In genomic region chr8:105484392-105484791, GRCm38 (mm10) we compare ENCODE assay signal across 9 mouse cellular contexts. TPM values are rescaled to one million over a fixed set of nuclear protein-coding genes. Genes with fewer than 3 reads are reported as not detected.
DNase-seq lines count a peak whose midpoint lies in the region; ATAC-seq and TF ChIP-seq lines count a peak whose summit lies in the region.
"Had no signal": no experiment of that assay in that cellular context is flagged by ENCODE, and none has a peak within 500 bp of the region (broad histone marks: within the 10 kb centered on the region; RNA-seq: fewer than 3 reads in every experiment).

No protein-coding gene starts in this region.

- TF ChIP-seq CTCF in ES-Bruce4 (IDR thresholded peaks at IDR 0.05; ENCODE audit: low read depth, low read length) = peak; percentile 78
- peak; percentile 55 for TF ChIP-seq CTCF in liver, adult 2 months (IDR thresholded peaks at IDR 0.05; ENCODE audit: low read depth, low read length)

- 14% methylated on average over 2 of the region's 2 CpGs for WGBS in forebrain, embryonic 10.5 days
- WGBS in forebrain, embryonic 13.5 days = 19% methylated on average over 2 of the region's 2 CpGs
- WGBS in embryonic facial prominence, embryonic 12.5 days = 30% methylated on average over 2 of the region's 2 CpGs
- WGBS in hindbrain, embryonic 12.5 days = 18% methylated on average over 2 of the region's 2 CpGs
- WGBS in liver, adult 2 months = 82% methylated on average over 2 of the region's 2 CpGs

- H3K9ac ChIP-seq in forebrain, embryonic 13.5 days = no peak overlapping the region
- H3K9ac ChIP-seq in ES-Bruce4 (ENCODE audit: low read depth, poor library complexity, severe bottlenecking) = no peak overlapping the region
- no peak overlapping the region; the same call in 1 of the 2 replicates for H3K9ac ChIP-seq in embryonic facial prominence, embryonic 12.5 days
- no peak overlapping the region for H3K9ac ChIP-seq in hindbrain, embryonic 12.5 days
- H3K9ac ChIP-seq in liver, adult 2 months (ENCODE audit: low read depth, low read length) = no peak overlapping the region

- H3K4me1 ChIP-seq in forebrain, embryonic 10.5 days = peaks cover 38% of the 10 kb centered on the region
- H3K4me1 ChIP-seq in forebrain, embryonic 13.5 days = peaks cover 4% of the 10 kb centered on the region; the same call in 1 of the 2 replicates
- no peaks in the 10 kb centered on the region for H3K4me1 ChIP-seq in ES-Bruce4 (ENCODE audit: control insufficient read depth, insufficient read depth, low read length)
- H3K4me1 ChIP-seq in embryonic facial prominence, embryonic 12.5 days = peaks cover 28% of the 10 kb centered on the region
- H3K4me1 ChIP-seq in hindbrain, embryonic 12.5 days = peaks cover 16% of the 10 kb centered on the region; the same call in 1 of the 2 replicates
- no peaks in the 10 kb centered on the region for H3K4me1 ChIP-seq in liver, adult 2 months (ENCODE audit: control insufficient read depth, insufficient read depth, low read length)

- H3K79me2 ChIP-seq in liver, adult 2 months (ENCODE audit: control insufficient read depth, insufficient read depth, low read length) = no peaks in the 10 kb centered on the region

- DNase-seq in forebrain, embryonic 10.5 days (ENCODE audit: extremely low spot score, low spot score) = peak; percentile 80
- DNase-seq in liver, adult 2 months (ENCODE audit: extremely low read depth, low read depth, low spot score) = no peak
- DNase-seq in neural tube, embryonic 10.5 days (ENCODE audit: extremely low spot score, low spot score) = peak; percentile 78

- no peaks in the 10 kb centered on the region for H3K9me3 ChIP-seq in forebrain, embryonic 10.5 days
- H3K9me3 ChIP-seq in forebrain, embryonic 13.5 days (replicated peaks) = no peaks in the 10 kb centered on the region
- no peaks in the 10 kb centered on the region for H3K9me3 ChIP-seq in ES-Bruce4 (replicated peaks; ENCODE audit: control insufficient read depth, insufficient read depth, low read length, poor library complexity, severe bottlenecking)
- no peaks in the 10 kb centered on the region for H3K9me3 ChIP-seq in embryonic facial prominence, embryonic 12.5 days
- no peaks in the 10 kb centered on the region for H3K9me3 ChIP-seq in hindbrain, embryonic 12.5 days (replicated peaks)

- no peak for TF ChIP-seq EP300 in ES-Bruce4 (IDR thresholded peaks at IDR 0.05; ENCODE audit: insufficient read depth, low read depth, low read length)

- H3K36me3 ChIP-seq in forebrain, embryonic 10.5 days (replicated peaks) = no peaks in the 10 kb centered on the region; the same call in 1 of the 2 replicates
- H3K36me3 ChIP-seq in forebrain, embryonic 13.5 days (ENCODE audit: poor library complexity, severe bottlenecking) = peaks cover 10% of the 10 kb centered on the region; the same call in 1 of the 2 replicates
- H3K36me3 ChIP-seq in ES-Bruce4 (ENCODE audit: control insufficient read depth, insufficient read depth, low read length, poor library complexity, severe bottlenecking) = no peaks in the 10 kb centered on the region
- no peaks in the 10 kb centered on the region for H3K36me3 ChIP-seq in embryonic facial prominence, embryonic 12.5 days
- no peaks in the 10 kb centered on the region for H3K36me3 ChIP-seq in hindbrain, embryonic 12.5 days
- H3K36me3 ChIP-seq in liver, adult 2 months (ENCODE audit: control insufficient read depth, insufficient read depth, low read length) = no peaks in the 10 kb centered on the region

- no peaks in the 10 kb centered on the region for H3K27me3 ChIP-seq in forebrain, embryonic 10.5 days (ENCODE audit: poor library complexity, severe bottlenecking)
- H3K27me3 ChIP-seq in forebrain, embryonic 13.5 days = no peaks in the 10 kb centered on the region
- H3K27me3 ChIP-seq in ES-Bruce4 (ENCODE audit: control insufficient read depth, insufficient read depth, low read length, poor library complexity, severe bottlenecking) = no peaks in the 10 kb centered on the region
- no peaks in the 10 kb centered on the region for H3K27me3 ChIP-seq in embryonic facial prominence, embryonic 12.5 days
- H3K27me3 ChIP-seq in hindbrain, embryonic 12.5 days = no peaks in the 10 kb centered on the region
- H3K27me3 ChIP-seq in liver, adult 2 months (ENCODE audit: control insufficient read depth, insufficient read depth, low read length) = no peaks in the 10 kb centered on the region

- TF ChIP-seq POLR2A in ES-Bruce4 (IDR thresholded peaks at IDR 0.05; ENCODE audit: insufficient read depth, low read length) = no peak
- no peak for TF ChIP-seq POLR2A in liver, adult 2 months (IDR thresholded peaks at IDR 0.05; ENCODE audit: extremely low read depth, insufficient read depth, low read length)

- no peak overlapping the region for H3K4me2 ChIP-seq in forebrain, embryonic 13.5 days
- no peak overlapping the region for H3K4me2 ChIP-seq in embryonic facial prominence, embryonic 12.5 days (replicated peaks)
- H3K4me2 ChIP-seq in hindbrain, embryonic 12.5 days (replicated peaks) = no peak overlapping the region

- H3K27ac ChIP-seq in forebrain, embryonic 10.5 days = peak overlapping the region; percentile 72
- H3K27ac ChIP-seq in forebrain, embryonic 13.5 days = no peak overlapping the region
- H3K27ac ChIP-seq in ES-Bruce4 (ENCODE audit: insufficient read depth, low read length) = no peak overlapping the region
- peak overlapping the region; percentile 54; the same call in 1 of the 2 replicates for H3K27ac ChIP-seq in embryonic facial prominence, embryonic 12.5 days
- peak overlapping the region; percentile 52 for H3K27ac ChIP-seq in hindbrain, embryonic 12.5 days
- H3K27ac ChIP-seq in liver, adult 2 months (replicated peaks; ENCODE audit: insufficient read depth, low read depth, low read length) = no peak overlapping the region

- no peak overlapping the region for H3K4me3 ChIP-seq in forebrain, embryonic 10.5 days
- no peak overlapping the region for H3K4me3 ChIP-seq in forebrain, embryonic 13.5 days
- no peak overlapping the region for H3K4me3 ChIP-seq in ES-Bruce4 (ENCODE audit: low read depth, low read length)
- no peak overlapping the region for H3K4me3 ChIP-seq in embryonic facial prominence, embryonic 12.5 days
- H3K4me3 ChIP-seq in hindbrain, embryonic 12.5 days = no peak overlapping the region
- H3K4me3 ChIP-seq in liver, adult 2 months (ENCODE audit: insufficient read depth, low read depth, low read length) = no peak overlapping the region

- ATAC-seq in forebrain, embryonic 13.5 days = no peak
- ATAC-seq in embryonic facial prominence, embryonic 12.5 days (ENCODE audit: insufficient number of reproducible peaks, insufficient read depth, low FRiP score, low TSS enrichment) = no peak; the same call in 1 of the 2 replicates
- peak; percentile 45 for ATAC-seq in hindbrain, embryonic 12.5 days (ENCODE audit: low FRiP score)
- no peak for ATAC-seq in monocyte, adult 5-6 weeks (replicated peaks; ENCODE audit: insufficient number of reproducible peaks, low FRiP score, low TSS enrichment, poor library complexity, severe bottlenecking)

RNA-seq across cellular contexts. Expression of gene Zdhhc1, which starts 12.3 kb away (rescaled TPM):
- polyA plus RNA-seq in forebrain, embryonic 10.5 days (2016; fragmentation: Nextera tagmentation; extraction: Ambion mirVana) = 12.9 and 18.5 TPM in 2 replicates
- polyA plus RNA-seq in forebrain, embryonic 13.5 days (2015; fragmentation: Nextera tagmentation; extraction: Ambion mirVana) = 20.6 and 24.8 TPM in 2 replicates
- 6.8 and 9.2 TPM in 2 replicates for polyA plus RNA-seq in ES-Bruce4 (2011; ENCODE audit: insufficient read depth, insufficient read length, low read depth, missing spikeins)
- 38.3 and 41.8 TPM in 2 replicates for polyA plus RNA-seq in embryonic facial prominence, embryonic 12.5 days (2016; fragmentation: Nextera tagmentation; extraction: Ambion mirVana)
- 35.8 and 36.1 TPM in 2 replicates for polyA plus RNA-seq in hindbrain, embryonic 12.5 days (2016; fragmentation: Nextera tagmentation; extraction: Ambion mirVana)
- total RNA-seq in liver, adult 2 months (2014; rRNA removed) = 1.9 and 2.3 TPM in 2 replicates
- polyA plus RNA-seq in liver, adult 2 months (2012; rRNA removed) = 2.3 and 4.5 TPM in 2 replicates
- 0.43 to 0.49 TPM (median 0.48 TPM) in 3 replicates for total RNA-seq in monocyte, adult 5-6 weeks (2017)

RNA-seq across cellular contexts. Expression of gene Tppp3, which starts 13.1 kb away (rescaled TPM):
- 23.3 and 23.9 TPM in 2 replicates for polyA plus RNA-seq in forebrain, embryonic 10.5 days (2016; fragmentation: Nextera tagmentation; extraction: Ambion mirVana)
- 34.6 and 40.4 TPM in 2 replicates for polyA plus RNA-seq in forebrain, embryonic 13.5 days (2015; fragmentation: Nextera tagmentation; extraction: Ambion mirVana)
- 14.4 and 19.0 TPM in 2 replicates for polyA plus RNA-seq in ES-Bruce4 (2011; ENCODE audit: insufficient read depth, insufficient read length, low read depth, missing spikeins)
- polyA plus RNA-seq in embryonic facial prominence, embryonic 12.5 days (2016; fragmentation: Nextera tagmentation; extraction: Ambion mirVana) = 44.6 and 51.1 TPM in 2 replicates
- 162 and 186 TPM in 2 replicates for polyA plus RNA-seq in hindbrain, embryonic 12.5 days (2016; fragmentation: Nextera tagmentation; extraction: Ambion mirVana)
- 0.47 and 0.65 TPM in 2 replicates for total RNA-seq in liver, adult 2 months (2014; rRNA removed)
- 0.51 and 0.80 TPM in 2 replicates for polyA plus RNA-seq in liver, adult 2 months (2012; rRNA removed)
- 164 to 258 TPM (median 248 TPM) in 3 replicates for total RNA-seq in monocyte, adult 5-6 weeks (2017)

RNA-seq across cellular contexts. Expression of gene Hsd11b2, which starts 34.2 kb away (rescaled TPM):
- 12.3 and 15.6 TPM in 2 replicates for polyA plus RNA-seq in forebrain, embryonic 10.5 days (2016; fragmentation: Nextera tagmentation; extraction: Ambion mirVana)
- 3.9 and 6.1 TPM in 2 replicates for polyA plus RNA-seq in forebrain, embryonic 13.5 days (2015; fragmentation: Nextera tagmentation; extraction: Ambion mirVana)
- polyA plus RNA-seq in ES-Bruce4 (2011; ENCODE audit: insufficient read depth, insufficient read length, low read depth, missing spikeins) = 0.54 and 0.61 TPM in 2 replicates
- polyA plus RNA-seq in embryonic facial prominence, embryonic 12.5 days (2016; fragmentation: Nextera tagmentation; extraction: Ambion mirVana) = 6.1 and 6.6 TPM in 2 replicates
- polyA plus RNA-seq in hindbrain, embryonic 12.5 days (2016; fragmentation: Nextera tagmentation; extraction: Ambion mirVana) = 24.2 and 24.7 TPM in 2 replicates
- total RNA-seq in liver, adult 2 months (2014; rRNA removed) = not detected in 2 replicates
- polyA plus RNA-seq in liver, adult 2 months (2012; rRNA removed) = 0.09 and 0.12 TPM in 2 replicates
- total RNA-seq in monocyte, adult 5-6 weeks (2017) = not detected in 3 replicates
- total RNA-seq: left cerebral cortex, postnatal 14 days had no signal

Comparison
In these comparisons a context has a peak if more than half of its experiments do, and no peak if none do; other contexts are left out.
1. H3K27ac ChIP-seq: peak in forebrain, embryonic 10.5 days (single experiment), embryonic facial prominence, embryonic 12.5 days (single experiment) and hindbrain, embryonic 12.5 days (single experiment); none in forebrain, embryonic 13.5 days (single experiment), ES-Bruce4 (single experiment) and liver, adult 2 months (single experiment).